Mouse (Mus musculus): ENCODE data around the gene Prss29. TPM values are rescaled to one million over a fixed set of nuclear protein-coding genes. Genes with fewer than 3 reads are reported as not detected.

The Prss29 gene
- polyA plus RNA-seq, 1 experiment from 2014 or later: not detected

DNA sequence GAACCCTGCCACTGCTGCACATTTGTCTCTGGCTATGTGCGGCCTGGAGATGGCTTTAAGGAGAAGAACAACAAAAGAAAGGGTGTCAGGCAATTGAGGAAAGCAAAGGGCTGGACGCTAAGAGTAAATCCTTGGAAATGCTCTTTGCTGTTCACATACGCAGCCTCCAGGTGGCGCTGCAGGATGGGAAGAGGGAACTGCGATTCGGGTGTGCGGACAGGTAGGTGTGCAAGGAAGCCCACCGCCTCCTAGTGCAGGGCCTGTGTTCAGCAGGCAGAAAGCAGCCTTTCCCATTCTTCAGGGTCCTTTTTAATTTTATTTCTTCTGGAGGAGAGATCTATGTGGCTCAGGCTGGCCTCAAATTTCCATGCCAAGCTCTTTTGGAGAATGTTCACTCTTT is 15.5 kb downstream of the Prss29 start:
- H3K9me3 ChIP-seq (ENCODE audit: control insufficient read depth): no peaks in the 10 kb centered on the region
- no peak for ATAC-seq
- no peaks in the 10 kb centered on the region for H3K36me3 ChIP-seq (ENCODE audit: control insufficient read depth, insufficient read depth)
- H3K27ac ChIP-seq (ENCODE audit: low read depth, low read length): no peak overlapping the region
- no peak overlapping the region for H3K4me2 ChIP-seq (replicated peaks; ENCODE audit: low read depth)
- 2% methylated on average over 8 of the region's 8 CpGs for WGBS
- H3K27me3 ChIP-seq (replicated peaks; ENCODE audit: control insufficient read depth, insufficient read depth, low read length): 0 out of 2 replicates have a peak, but pooled peaks cover 4% of the 10 kb centered on the region
- no peak overlapping the region for H3K9ac ChIP-seq (ENCODE audit: low read depth, low read length)
- no peak overlapping the region for H3K4me3 ChIP-seq (ENCODE audit: low read depth, low read length)
- H3K4me1 ChIP-seq (replicated peaks; ENCODE audit: control insufficient read depth, insufficient read depth, low read length): no peaks in the 10 kb centered on the region
- peak; percentile 96 for TF ChIP-seq CTCF (IDR thresholded peaks at IDR 0.05; ENCODE audit: low read depth)

DNA sequence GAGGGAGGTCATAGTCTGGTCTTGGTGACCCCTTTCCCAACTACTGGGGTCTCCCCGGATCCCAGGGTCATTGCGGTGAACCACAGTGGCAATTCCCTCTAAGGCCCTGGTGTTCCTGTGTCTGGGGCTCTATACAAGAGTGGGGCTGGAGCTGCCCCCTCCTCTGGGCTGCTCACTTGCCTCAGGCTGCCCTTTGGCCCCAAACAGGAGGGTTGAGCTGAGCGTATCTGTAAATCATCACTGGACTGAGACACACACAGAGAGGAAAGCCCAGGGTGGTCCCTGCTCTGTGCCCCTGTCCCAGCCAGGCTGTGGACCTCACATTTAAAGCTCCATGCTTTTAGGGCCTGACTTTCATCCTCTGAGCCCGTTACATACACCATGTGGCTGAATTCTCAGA is 19.8 kb downstream of the Prss29 start:
- WGBS: 71% methylated on average over 4 of the region's 4 CpGs
- no peak for TF ChIP-seq CTCF (IDR thresholded peaks at IDR 0.05; ENCODE audit: low read depth)
- 0 out of 2 replicates have a peak, but pooled peaks cover 4% of the 10 kb centered on the region for H3K27me3 ChIP-seq (replicated peaks; ENCODE audit: control insufficient read depth, insufficient read depth, low read length)
- no peak overlapping the region for H3K4me3 ChIP-seq (ENCODE audit: low read depth, low read length)
- no peak overlapping the region for H3K27ac ChIP-seq (ENCODE audit: low read depth, low read length)
- H3K9ac ChIP-seq (ENCODE audit: low read depth, low read length): no peak overlapping the region
- H3K36me3 ChIP-seq (ENCODE audit: control insufficient read depth, insufficient read depth): no peaks in the 10 kb centered on the region
- H3K4me2 ChIP-seq (replicated peaks; ENCODE audit: low read depth): no peak overlapping the region
- no peak for ATAC-seq
- H3K4me1 ChIP-seq (replicated peaks; ENCODE audit: control insufficient read depth, insufficient read depth, low read length): no peaks in the 10 kb centered on the region
- no peaks in the 10 kb centered on the region for H3K9me3 ChIP-seq (ENCODE audit: control insufficient read depth)

- no peak for TF ChIP-seq CTCF (IDR thresholded peaks at IDR 0.05; ENCODE audit: low read depth)
These were observed 21.5 kb downstream of the Prss29 start for GRCm38 (mm10) chr17:25340003-25340402.

GRCm38 (mm10) chr17:25341490-25341889 is 23.0 kb downstream of the Prss29 start:
- Histone ChIP-seq H3K9ac (ENCODE audit: low read depth, low read length) (no peak overlapping the region), H3K4me1 (replicated peaks; ENCODE audit: control insufficient read depth, insufficient read depth, low read length) (no peaks in the 10 kb centered on the region), H3K27ac (ENCODE audit: low read depth, low read length) (no peak overlapping the region), H3K9me3 (ENCODE audit: control insufficient read depth) (no peaks in the 10 kb centered on the region), H3K4me3 (ENCODE audit: low read depth, low read length) (no peak overlapping the region), H3K4me2 (replicated peaks; ENCODE audit: low read depth) (no peak overlapping the region), H3K36me3 (ENCODE audit: control insufficient read depth, insufficient read depth) (no peaks in the 10 kb centered on the region), H3K27me3 (replicated peaks; ENCODE audit: control insufficient read depth, insufficient read depth, low read length) (no peaks in the 10 kb centered on the region)
- no peak for ATAC-seq
- 28% methylated on average over 3 of the region's 3 CpGs for WGBS
- no peak for TF ChIP-seq CTCF (IDR thresholded peaks at IDR 0.05; ENCODE audit: low read depth)

More at GRCm38 (mm10) chr17:25340003-25340402, 21.5 kb downstream of the Prss29 start:
- ATAC-seq: no peak
- H3K4me3 ChIP-seq (ENCODE audit: low read depth, low read length): no peak overlapping the region
- H3K9ac ChIP-seq (ENCODE audit: low read depth, low read length): no peak overlapping the region
- WGBS: 83% methylated on average over 6 of the region's 6 CpGs
- no peaks in the 10 kb centered on the region for H3K27me3 ChIP-seq (replicated peaks; ENCODE audit: control insufficient read depth, insufficient read depth, low read length)
- no peaks in the 10 kb centered on the region for H3K36me3 ChIP-seq (ENCODE audit: control insufficient read depth, insufficient read depth)
- no peak overlapping the region for H3K4me2 ChIP-seq (replicated peaks; ENCODE audit: low read depth)
- no peaks in the 10 kb centered on the region for H3K9me3 ChIP-seq (ENCODE audit: control insufficient read depth)
- no peak overlapping the region for H3K27ac ChIP-seq (ENCODE audit: low read depth, low read length)
- H3K4me1 ChIP-seq (replicated peaks; ENCODE audit: control insufficient read depth, insufficient read depth, low read length): no peaks in the 10 kb centered on the region

GRCm38 (mm10) chr17:25345462-25345861 is 27.0 kb downstream of the Prss29 start, which contains the start of gene Tpsab1:
Gene Tpsab1, minus strand, starts transcription at chr17:25345562.
- no peak within 1 kb of the TSS for H3K4me3 ChIP-seq (ENCODE audit: low read depth, low read length)
- H3K36me3 ChIP-seq (ENCODE audit: control insufficient read depth, insufficient read depth): no peaks in the 10 kb centered on the region
- H3K27me3 ChIP-seq (replicated peaks; ENCODE audit: control insufficient read depth, insufficient read depth, low read length): no peaks in the 10 kb centered on the region
- WGBS: 86% methylated on average over 4 of the region's 4 CpGs
- ATAC-seq: no peak
- H3K9me3 ChIP-seq (ENCODE audit: control insufficient read depth): no peaks in the 10 kb centered on the region
- H3K4me2 ChIP-seq (replicated peaks; ENCODE audit: low read depth): no peak within 1 kb of the TSS
- H3K27ac ChIP-seq (ENCODE audit: low read depth, low read length): no peak within 1 kb of the TSS
- no peak for TF ChIP-seq CTCF (IDR thresholded peaks at IDR 0.05; ENCODE audit: low read depth)
- no peaks in the 10 kb centered on the region for H3K4me1 ChIP-seq (replicated peaks; ENCODE audit: control insufficient read depth, insufficient read depth, low read length)
- H3K9ac ChIP-seq (ENCODE audit: low read depth, low read length): no peak within 1 kb of the TSS

- no peak for ATAC-seq
- Histone ChIP-seq H3K9ac (ENCODE audit: low read depth, low read length) (no peak overlapping the region), H3K9me3 (ENCODE audit: control insufficient read depth) (no peaks in the 10 kb centered on the region), H3K4me3 (ENCODE audit: low read depth, low read length) (no peak overlapping the region), H3K27ac (ENCODE audit: low read depth, low read length) (no peak overlapping the region), H3K36me3 (ENCODE audit: control insufficient read depth, insufficient read depth) (no peaks in the 10 kb centered on the region), H3K4me2 (replicated peaks; ENCODE audit: low read depth) (no peak overlapping the region), H3K27me3 (replicated peaks; ENCODE audit: control insufficient read depth, insufficient read depth, low read length) (no peaks in the 10 kb centered on the region), H3K4me1 (replicated peaks; ENCODE audit: control insufficient read depth, insufficient read depth, low read length) (no peaks in the 10 kb centered on the region)
- no peak for TF ChIP-seq CTCF (IDR thresholded peaks at IDR 0.05; ENCODE audit: low read depth)
- 68% methylated on average over 2 of the region's 2 CpGs for WGBS
These were observed 42.8 kb downstream of the Prss29 start for GRCm38 (mm10) chr17:25361291-25361690.

- H3K9ac ChIP-seq (ENCODE audit: low read depth, low read length): no peak overlapping the region
- H3K4me2 ChIP-seq (replicated peaks; ENCODE audit: low read depth): no peak overlapping the region
- peak; percentile 87 for TF ChIP-seq CTCF (IDR thresholded peaks at IDR 0.05; ENCODE audit: low read depth)
- H3K9me3 ChIP-seq (ENCODE audit: control insufficient read depth): no peaks in the 10 kb centered on the region
- H3K36me3 ChIP-seq (ENCODE audit: control insufficient read depth, insufficient read depth): no peaks in the 10 kb centered on the region
- H3K4me1 ChIP-seq (replicated peaks; ENCODE audit: control insufficient read depth, insufficient read depth, low read length): no peaks in the 10 kb centered on the region
- 10% methylated on average over 1 of the region's 1 CpGs for whole genome bisulfite sequencing
- H3K27me3 ChIP-seq (replicated peaks; ENCODE audit: control insufficient read depth, insufficient read depth, low read length): no peaks in the 10 kb centered on the region
- no peak overlapping the region for H3K27ac ChIP-seq (ENCODE audit: low read depth, low read length)
- H3K4me3 ChIP-seq (ENCODE audit: low read depth, low read length): no peak overlapping the region
- no peak for ATAC-seq
These were observed 45.3 kb downstream of the Prss29 start for GRCm38 (mm10) chr17:25363726-25364125.

Measured in intestine, postnatal 0 days (tissue).